Mouse (Mus musculus) liver, adult 2 months (tissue): ENCODE data around the gene Slfn9. TPM values are rescaled to one million over a fixed set of nuclear protein-coding genes. Genes with fewer than 3 reads are reported as not detected.
A peak's percentile ranks its signal among the peaks of the same experiment; 100 is the strongest.
"Not testable (repeated sequence)": the region's sequence is repeated elsewhere in the genome, so short reads cannot be mapped to it uniquely, and the experiment has no call there.

Experiments
- DNase-seq: peaks from one replicate; pipeline ENCODE4 v3.0.0-alpha.2; 2011; ENCODE audit warnings: low read depth, low spot score; ENCODE audit errors: extremely low read depth
- H3K27ac ChIP-seq: fragments of 200-500 bp; replicated peaks from 2 replicates; pipeline ENCODE4 v1.5.1; 2012; ENCODE audit warnings: low read depth, mild to moderate bottlenecking, control low read depth, inconsistent platforms, low read length; ENCODE audit not compliant: insufficient read depth
- H3K27me3 ChIP-seq: fragments of 200-500 bp; 2 replicates; pipeline ENCODE4 v1.6.1; 2012; ENCODE audit warnings: mild to moderate bottlenecking, moderate library complexity, low read length, inconsistent platforms; ENCODE audit not compliant: control insufficient read depth, insufficient read depth
- H3K36me3 ChIP-seq: fragments of 200-500 bp; 2 replicates; pipeline ENCODE4 v1.6.1; 2012; ENCODE audit warnings: low read length, inconsistent platforms; ENCODE audit not compliant: control insufficient read depth, insufficient read depth
- H3K4me1 ChIP-seq: fragments of 200-500 bp; 2 replicates; pipeline ENCODE4 v1.6.1; 2011; ENCODE audit warnings: low read length; ENCODE audit not compliant: control insufficient read depth, insufficient read depth
- H3K4me3 ChIP-seq: fragments of 200-500 bp; 2 replicates; pipeline ENCODE4 v1.5.1; 2011; ENCODE audit warnings: low read depth, mild to moderate bottlenecking, control low read depth, low read length, moderate library complexity; ENCODE audit not compliant: insufficient read depth
- H3K79me2 ChIP-seq: fragments of 200-500 bp; 2 replicates; pipeline ENCODE4 v1.6.1; 2012; ENCODE audit warnings: inconsistent platforms, mild to moderate bottlenecking, low read length, moderate library complexity; ENCODE audit not compliant: control insufficient read depth, insufficient read depth
- H3K9ac ChIP-seq: fragments of 200-500 bp; 2 replicates; pipeline ENCODE4 v1.6.1; 2012; ENCODE audit warnings: low read depth, mild to moderate bottlenecking, control low read depth, inconsistent platforms, low read length
- CTCF ChIP-seq: fragments of 200-500 bp; IDR thresholded peaks from 2 replicates; pipeline ENCODE4 v1.5.1; 2011; ENCODE audit warnings: low read depth, low read length, control low read depth
- POLR2A ChIP-seq: fragments of 200-500 bp; IDR thresholded peaks from 2 replicates; pipeline ENCODE4 v1.6.1; 2011; ENCODE audit warnings: low read length, control low read depth; ENCODE audit not compliant: insufficient read depth; ENCODE audit errors: extremely low read depth
- WGBS: fragments of 180-500 bp; shearing (Covaris S2); methylation state at CpG from one replicate; pipeline ENCODE4 v1.1.7; 2018; 5-methylcytosine and 5-hydroxymethylcytosine counted together
- polyA plus RNA-seq: library from polyadenylated mRNA; depleted of rRNA; stranded (reverse); fragments of >200 nt; gene quantifications from 2 replicates; pipeline ENCODE4 v1.2.3, GENCODE M21; 2012
- total RNA-seq: library from RNA; depleted of rRNA; stranded (reverse); fragments of >200 nt; gene quantifications from 2 replicates; pipeline ENCODE4 v1.2.3, GENCODE M21; 2014

Slfn9 gene
- total and polyA plus RNA-seq, 2 experiments, result 0.20 to 2.7 TPM

DNA sequence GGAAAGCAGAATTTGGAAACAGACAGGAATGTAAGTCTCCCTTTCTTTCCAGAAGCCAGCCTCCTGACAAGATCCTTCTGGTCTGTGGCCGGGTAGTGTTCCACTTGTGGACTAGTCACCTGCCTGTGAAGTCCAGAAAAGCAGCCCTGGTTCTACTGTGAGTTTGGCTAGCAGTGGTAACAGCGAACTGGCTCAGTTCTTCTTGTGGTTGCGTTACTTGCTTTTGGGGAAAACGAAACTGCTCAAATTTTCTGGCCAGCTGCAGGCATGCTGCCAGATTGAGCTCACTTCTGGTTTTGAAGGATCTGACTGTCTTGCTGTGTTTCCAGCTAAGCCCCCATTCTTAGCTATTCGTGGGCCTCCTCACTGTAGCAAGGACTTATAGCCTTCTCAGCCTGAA lies 29.0 kb upstream of the Slfn9 start, which contains the start of gene Slfn8:
Slfn8 (minus strand) TSS at position 190 of the 400 bp plus-strand sequence.
- peak within 1 kb of the TSS; percentile 58 for H3K4me3 ChIP-seq
- TF ChIP-seq POLR2A (no peak), CTCF (no peak)
- H3K9ac ChIP-seq, result peak within 1 kb of the TSS; percentile 75
- 56% methylated on average over 5 of the region's 5 CpGs for WGBS
- DNase-seq, result peak; percentile 36
- no peaks in the 10 kb centered on the region for H3K79me2 ChIP-seq
- H3K4me1 ChIP-seq, result no peaks in the 10 kb centered on the region
- H3K36me3 ChIP-seq, result no peaks in the 10 kb centered on the region
- peak within 1 kb of the TSS; percentile 74 for H3K27ac ChIP-seq
- H3K27me3 ChIP-seq, result no peaks in the 10 kb centered on the region

DNA sequence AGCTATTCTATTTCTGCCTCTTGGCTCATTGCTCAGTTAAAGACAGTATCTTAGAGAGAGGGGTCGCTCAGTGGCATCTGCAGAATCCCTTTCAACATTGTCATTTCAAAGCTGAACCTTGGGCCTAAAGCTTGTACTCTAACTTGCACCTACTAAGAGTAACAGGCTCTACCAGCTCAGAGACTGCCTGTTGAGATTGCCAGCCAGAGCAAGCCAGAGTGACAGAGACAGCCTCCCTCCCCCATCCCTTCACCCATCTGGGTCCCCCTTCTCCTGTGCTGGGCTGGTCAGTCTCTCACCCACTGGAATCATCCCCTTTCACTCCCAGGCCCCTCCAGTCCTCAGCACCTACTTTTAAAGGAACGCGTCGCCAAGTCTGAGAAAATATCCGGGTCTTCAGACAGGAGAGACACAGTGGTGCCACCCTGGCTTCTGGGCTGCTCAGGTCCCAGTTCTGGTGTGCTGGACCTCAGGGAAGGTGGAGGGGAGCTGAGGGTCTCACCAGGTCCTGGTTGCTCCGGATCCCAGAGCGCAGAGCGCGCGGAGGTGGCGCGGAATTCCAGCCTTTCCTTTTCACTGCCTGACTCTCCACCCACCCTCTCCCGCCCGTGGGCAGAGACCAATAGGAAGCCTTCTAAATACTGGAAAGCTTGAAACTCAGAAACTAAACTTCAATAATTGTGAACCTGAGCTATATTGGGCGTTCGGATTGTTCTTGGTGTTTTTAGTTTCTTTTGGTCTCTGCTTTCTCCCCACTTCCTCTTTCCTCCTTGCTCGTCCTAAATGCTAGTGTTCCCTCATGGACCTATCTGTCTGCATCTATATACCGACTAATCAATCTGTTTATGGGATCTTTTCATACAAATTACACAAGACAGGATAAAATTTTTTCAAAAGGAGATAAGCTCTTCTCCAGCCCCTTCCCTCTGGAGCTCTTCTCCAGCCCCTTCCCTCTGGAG lies 28.2 kb upstream of the Slfn9 start:
- not testable (repeated sequence) for H3K4me1 ChIP-seq, H3K79me2 ChIP-seq, H3K36me3 ChIP-seq, H3K27me3 ChIP-seq
- WGBS, result 69% methylated on average over 18 of the region's 18 CpGs
- DNase-seq, result peak; percentile 5
- Histone ChIP-seq H3K27ac (peak overlapping the region; percentile 74), H3K9ac (peak overlapping the region; percentile 75), H3K4me3 (peak overlapping the region; percentile 58)

DNA sequence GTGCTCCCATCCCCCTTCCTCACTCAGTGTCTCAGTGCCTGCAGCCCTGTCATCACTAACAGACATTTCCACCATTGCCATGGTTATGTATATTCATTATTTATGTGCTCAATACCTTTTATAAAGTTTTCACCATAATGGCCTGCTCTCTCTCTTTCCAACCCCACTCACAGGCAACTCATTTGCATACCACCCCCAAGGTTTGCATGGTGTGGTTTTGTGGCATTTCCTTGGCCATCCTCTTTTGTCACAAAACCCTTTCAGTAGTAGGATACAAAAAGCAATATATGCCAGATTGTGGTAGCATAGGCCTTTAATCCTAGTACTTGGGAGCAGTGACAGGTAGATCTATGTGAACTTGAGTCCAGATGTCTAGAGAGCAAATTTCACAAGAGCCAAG lies 24.5 kb upstream of the Slfn9 start:
- H3K4me3 ChIP-seq, result no peak overlapping the region
- no peaks in the 10 kb centered on the region for H3K36me3 ChIP-seq
- H3K79me2 ChIP-seq, result no peaks in the 10 kb centered on the region
- H3K27ac ChIP-seq, result no peak overlapping the region
- no peaks in the 10 kb centered on the region for H3K27me3 ChIP-seq
- no peak for DNase-seq
- H3K4me1 ChIP-seq, result no peaks in the 10 kb centered on the region
- H3K9ac ChIP-seq, result no peak overlapping the region
- no peak for TF ChIP-seq POLR2A
- TF ChIP-seq CTCF, result no peak

DNA sequence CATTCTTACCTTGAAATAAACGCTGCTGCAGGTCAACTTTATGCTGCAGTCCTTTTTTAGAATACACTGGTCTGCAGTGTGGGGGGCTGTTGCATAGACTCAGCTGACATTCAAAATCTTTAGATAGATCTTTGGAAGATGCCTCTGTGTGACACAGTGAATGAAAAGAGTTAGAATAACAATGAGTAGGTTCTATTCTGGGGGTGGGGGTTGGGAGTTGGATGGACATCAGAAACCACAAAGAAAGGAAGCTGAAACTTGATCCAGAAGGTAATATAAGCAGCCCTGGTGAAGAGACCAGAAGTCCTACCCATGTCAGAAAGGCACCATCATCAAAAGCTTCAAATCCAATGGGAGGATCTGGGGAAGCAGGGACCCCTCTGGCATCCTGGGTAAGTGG lies 21.7 kb upstream of the Slfn9 start:
- H3K27ac ChIP-seq, result no peak overlapping the region
- no peak for TF ChIP-seq CTCF
- no peak for TF ChIP-seq POLR2A
- no peaks in the 10 kb centered on the region for H3K36me3 ChIP-seq
- DNase-seq, result no peak
- H3K4me1 ChIP-seq, result no peaks in the 10 kb centered on the region
- no peak overlapping the region for H3K9ac ChIP-seq
- H3K79me2 ChIP-seq, result no peaks in the 10 kb centered on the region
- whole genome bisulfite sequencing, result 87% methylated on average over 1 of the region's 1 CpGs
- no peaks in the 10 kb centered on the region for H3K27me3 ChIP-seq
- no peak overlapping the region for H3K4me3 ChIP-seq

DNA sequence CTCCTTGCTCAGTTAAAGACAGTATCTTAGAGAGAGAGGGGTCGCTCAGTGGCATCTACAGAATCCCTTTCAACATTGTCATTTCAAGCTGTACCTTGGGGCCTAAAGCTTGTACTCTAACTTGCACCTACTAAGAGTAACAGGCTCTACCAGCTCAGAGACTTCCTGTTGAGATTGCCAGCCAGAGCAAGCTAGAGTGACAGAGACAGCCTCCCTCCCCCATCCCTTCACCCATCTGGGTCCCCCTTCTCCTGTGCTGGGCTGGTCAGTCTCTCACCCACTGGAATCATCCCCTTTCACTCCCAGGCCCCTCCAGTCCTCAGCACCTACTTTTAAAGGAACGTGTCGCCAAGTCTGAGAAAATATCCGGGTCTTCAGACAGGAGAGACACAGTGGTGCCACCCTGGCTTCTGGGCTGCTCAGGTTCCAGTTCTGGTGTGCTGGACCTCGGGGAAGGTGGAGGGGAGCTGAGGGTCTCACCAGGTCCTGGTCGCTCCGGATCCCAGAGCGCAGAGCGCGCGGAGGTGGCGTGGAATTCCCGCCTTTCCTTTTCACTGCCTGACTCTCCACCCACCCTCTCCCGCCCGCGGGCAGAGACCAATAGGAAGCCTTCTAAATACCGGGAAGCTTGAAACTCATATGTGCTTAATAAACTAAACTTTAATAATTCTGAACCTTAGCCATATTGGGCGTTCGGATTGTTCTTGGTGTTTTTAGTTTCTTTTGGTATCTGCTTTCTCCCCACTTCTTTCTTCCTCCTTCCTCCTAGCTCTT lies 831 bp downstream of the Slfn9 start:
- H3K27me3 ChIP-seq, H3K4me1 ChIP-seq, H3K36me3 ChIP-seq, H3K79me2 ChIP-seq: not testable (repeated sequence)
- 12% methylated on average over 19 of the region's 19 CpGs for WGBS
- peak; percentile 28 for DNase-seq
- Histone ChIP-seq H3K4me3 (peak overlapping the region; percentile 64), H3K9ac (peak overlapping the region; percentile 46), H3K27ac (peak overlapping the region; percentile 72)

DNA sequence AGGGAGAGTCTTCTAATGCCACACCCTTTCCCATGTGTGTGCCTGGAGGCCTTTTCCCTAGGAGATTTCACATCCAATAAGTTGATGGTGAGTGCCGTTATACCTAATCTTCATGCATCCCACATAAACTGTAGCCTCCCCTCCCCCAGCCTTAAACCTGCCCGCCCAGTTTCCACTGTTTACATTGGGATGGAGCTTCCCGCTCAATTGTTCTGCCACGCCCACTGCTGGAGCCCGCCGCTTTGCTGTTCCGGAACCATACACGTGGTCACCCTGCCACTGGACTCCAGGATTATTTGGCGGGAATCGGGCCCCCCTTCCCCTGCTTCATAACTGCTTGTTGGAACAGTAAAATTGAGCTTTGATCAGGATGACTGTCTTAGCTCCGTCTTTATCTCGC lies 2.3 kb downstream of the Slfn9 start:
- H3K4me1 ChIP-seq, result peaks cover 2% of the 10 kb centered on the region; the same call in 1 of the 2 replicates
- no peak overlapping the region for H3K4me3 ChIP-seq
- no peak for DNase-seq
- no peaks in the 10 kb centered on the region for H3K79me2 ChIP-seq
- H3K9ac ChIP-seq, result no peak overlapping the region
- H3K36me3 ChIP-seq, result peaks cover 1% of the 10 kb centered on the region; the same call in 1 of the 2 replicates
- H3K27ac ChIP-seq, result no peak overlapping the region
- WGBS, result 18% methylated on average over 12 of the region's 12 CpGs
- TF ChIP-seq CTCF, result no peak
- TF ChIP-seq POLR2A, result no peak
- no peaks in the 10 kb centered on the region for H3K27me3 ChIP-seq
